Mouse (Mus musculus): ENCODE results near the gene Mn1. TPM values are rescaled to one million over a fixed set of nuclear protein-coding genes. Genes with fewer than 3 reads are reported as not detected.
A peak's percentile ranks its signal among the peaks of the same experiment; 100 is the strongest.

Mn1 gene
- total RNA-seq, 2 experiments from 2014 or later: 15.2 to 20.2 TPM

DNA sequence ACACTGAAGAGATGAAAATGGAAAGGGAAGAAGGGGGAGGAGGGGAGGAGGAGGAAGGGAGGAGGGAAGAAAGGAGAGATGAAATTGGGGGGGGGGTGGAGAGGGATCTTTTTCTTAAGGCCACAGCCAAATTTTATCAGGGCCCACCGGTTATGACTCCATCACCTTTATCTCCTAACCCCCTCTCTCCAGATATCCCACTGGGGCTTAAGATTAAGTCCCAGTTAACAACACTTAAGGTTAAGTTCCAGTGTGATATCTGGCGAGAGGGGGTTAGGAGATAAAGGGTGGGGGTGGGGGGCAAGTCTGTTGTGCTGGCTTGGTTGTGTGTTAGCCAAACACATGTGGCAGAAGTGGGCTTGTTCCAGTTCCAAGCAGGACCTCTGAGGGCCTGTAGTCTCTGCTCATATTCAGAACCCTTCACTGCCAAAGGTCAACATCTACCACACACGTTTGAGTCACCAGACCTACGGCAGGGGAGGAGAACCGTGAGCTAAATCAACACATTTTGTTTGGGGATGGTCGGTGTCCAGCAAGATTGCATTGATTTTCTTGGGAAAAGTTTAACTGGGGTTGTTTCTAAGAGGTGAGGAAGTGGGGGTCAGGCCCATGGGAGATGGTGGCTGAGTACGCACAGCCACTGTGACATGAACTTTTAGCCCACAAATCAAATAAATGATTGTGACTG lies 52.2 kb downstream of the Mn1 start:
- no peak for DNase-seq
- intact Hi-C loops (cut with DNase I): loop anchor here (5.0 kb wide), 1 partner anchor 83 kb away; no protein-coding TSS in a partner anchor

DNA sequence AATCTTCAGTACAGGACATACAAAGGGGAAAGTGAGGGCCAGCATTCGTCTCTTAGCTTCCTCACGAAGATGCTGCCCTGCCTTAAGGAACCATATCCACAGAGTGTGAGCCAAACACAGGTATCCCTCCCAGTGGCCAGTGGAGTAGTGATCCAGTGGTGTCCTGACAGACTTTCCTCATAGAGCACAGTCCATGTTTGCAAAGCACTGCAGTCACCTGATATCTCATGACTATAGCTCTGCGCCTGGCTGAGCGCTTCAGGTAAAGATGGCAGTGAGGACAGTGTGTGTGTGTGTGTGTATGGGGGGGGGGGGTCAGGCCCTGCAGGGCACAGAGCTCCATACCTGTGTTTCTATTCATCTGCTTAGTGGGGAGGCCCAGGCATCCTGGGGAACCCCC lies 53.7 kb downstream of the Mn1 start:
- intact Hi-C loops (cut with DNase I): no loop called here
- DNase-seq: no peak

DNA sequence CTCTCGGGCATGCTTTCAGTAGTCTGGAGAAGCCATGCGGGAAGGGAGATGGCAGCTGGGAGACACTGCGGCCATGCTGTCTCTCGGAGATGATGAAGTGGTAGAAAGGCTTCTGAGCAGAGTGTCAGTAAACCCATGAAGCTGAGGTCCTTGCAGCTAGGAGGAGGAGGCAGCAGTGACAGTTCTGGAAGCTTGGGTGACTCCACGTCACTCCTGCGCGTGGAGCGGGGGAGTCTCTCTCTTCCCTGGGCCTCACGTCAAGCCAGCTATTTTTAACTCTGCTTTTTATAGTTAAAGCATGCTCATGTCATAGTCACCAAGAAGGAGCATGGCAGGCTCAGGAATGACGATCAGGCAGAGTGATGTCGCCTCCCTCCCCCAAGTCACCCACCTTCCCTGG lies 56.3 kb downstream of the Mn1 start:
- intact Hi-C loops (cut with DNase I): loop anchor here (2.0 kb wide), 1 partner anchor 33 kb away; no protein-coding TSS in a partner anchor
- DNase-seq: peak; percentile 24 to 41

DNA sequence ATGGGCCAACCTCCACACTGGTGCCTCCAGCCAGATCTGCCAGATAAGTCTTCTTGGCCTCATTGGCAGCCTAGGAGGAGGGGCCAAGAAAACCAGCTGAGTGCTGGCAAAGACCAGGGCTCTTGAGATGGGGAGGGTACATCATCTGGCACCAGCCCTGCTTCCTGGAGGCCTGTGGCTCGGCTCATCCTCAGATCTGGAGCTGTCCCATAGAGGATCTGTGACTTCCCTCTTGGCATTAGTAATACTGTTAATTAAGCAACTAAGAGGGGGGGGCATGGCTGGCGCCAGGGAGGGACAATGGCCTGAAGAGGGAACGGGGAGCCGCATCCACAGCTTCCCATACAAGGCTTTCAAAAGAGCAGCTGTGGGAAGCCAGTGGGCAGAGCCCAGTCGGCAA lies 58.6 kb downstream of the Mn1 start:
- DNase-seq: no peak
- intact Hi-C loops (cut with DNase I): no loop called here

DNA sequence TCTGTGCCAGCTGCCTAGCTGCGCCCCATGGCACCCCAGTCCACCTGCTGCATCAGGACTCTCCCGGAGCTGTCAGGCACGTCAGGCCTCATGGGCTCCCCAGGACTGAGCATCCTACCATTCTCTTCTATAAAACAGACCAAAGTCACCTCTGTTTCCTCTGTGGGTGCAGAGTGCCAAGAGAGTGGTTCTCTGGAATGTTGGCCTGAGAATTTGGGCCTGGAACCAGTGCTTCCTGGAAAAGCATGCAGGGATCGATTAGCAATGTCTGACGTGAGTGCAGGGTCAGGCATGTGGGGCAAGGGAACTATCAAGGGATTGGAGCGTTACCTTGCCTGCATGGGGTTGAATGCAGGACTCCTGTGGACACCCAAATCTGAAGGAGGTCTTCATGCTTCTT lies 59.0 kb downstream of the Mn1 start:
- intact Hi-C loops (cut with DNase I): no loop called here
- no peak for DNase-seq

DNA sequence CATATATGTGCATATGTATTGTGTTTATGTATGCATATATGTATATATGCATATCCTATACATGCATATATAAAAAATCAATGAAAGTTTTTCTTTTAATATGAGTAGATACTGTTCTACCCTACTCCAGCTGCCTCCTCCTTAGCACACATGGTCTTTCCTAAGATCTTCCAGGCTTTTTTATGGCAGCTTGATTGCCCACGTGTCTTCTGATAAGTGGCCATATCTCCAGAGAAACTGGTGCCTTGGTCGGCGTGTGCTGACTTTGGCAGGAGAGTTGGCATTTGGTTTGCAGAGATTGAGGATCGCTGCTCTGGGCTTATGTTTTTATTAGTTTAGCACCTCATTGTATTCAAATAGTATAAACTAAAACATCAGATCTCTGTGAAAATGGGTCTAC lies 68.7 kb downstream of the Mn1 start:
- DNase-seq: no peak
- intact Hi-C loops (cut with DNase I): no loop called here

DNA sequence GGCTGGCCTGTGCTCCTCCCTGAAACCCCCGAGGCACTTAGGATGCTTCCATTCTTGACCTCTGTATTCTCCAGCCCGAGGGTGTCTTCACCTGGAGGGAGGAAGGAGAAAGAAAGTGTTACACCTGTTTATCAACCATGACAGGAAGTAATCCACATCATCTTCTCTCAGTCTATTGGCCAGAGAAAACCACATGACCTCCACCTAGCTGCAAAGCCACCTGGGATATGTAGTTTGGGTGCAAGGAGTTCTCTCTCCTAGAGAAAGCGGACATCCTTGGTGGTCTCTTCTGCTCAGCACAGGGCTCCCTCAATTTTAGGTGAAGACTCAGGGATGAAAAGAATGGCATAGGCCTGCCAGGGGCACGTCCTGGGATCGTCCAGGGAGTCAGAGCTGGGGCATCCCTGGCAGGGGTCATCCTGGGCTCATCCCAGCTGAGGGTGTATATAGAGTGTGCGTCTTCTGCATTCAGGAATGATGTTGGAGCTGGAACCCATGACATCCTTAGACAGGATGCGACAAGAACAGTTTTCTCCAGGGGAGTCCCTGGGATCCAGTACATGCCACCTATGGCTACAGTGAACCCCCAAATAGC lies 72.0 kb downstream of the Mn1 start:
- intact Hi-C loops (cut with DNase I): no loop called here
- DNase-seq: no peak

DNA sequence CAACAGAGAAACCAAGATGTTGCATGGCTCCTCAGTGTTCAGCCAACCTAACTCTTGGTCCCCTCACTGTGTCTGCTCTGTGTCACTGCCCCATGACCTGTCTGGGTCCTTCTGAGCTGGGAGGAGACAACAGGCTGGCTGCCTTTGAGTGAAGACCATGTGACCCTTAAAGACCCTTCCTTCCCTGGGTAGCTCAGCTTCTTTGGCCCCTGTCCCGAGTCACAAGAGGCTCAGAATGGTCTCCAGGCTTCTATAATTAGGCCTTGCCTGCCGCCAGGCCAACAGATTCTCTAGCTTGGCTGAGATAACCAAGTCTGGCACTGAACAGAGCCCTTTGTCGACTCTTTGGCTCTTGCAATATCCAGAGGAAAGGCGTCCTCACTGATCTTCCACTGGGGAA lies 73.4 kb downstream of the Mn1 start:
- peak; percentile 61 to 72 for DNase-seq
- intact Hi-C loops (cut with DNase I): no loop called here

DNA sequence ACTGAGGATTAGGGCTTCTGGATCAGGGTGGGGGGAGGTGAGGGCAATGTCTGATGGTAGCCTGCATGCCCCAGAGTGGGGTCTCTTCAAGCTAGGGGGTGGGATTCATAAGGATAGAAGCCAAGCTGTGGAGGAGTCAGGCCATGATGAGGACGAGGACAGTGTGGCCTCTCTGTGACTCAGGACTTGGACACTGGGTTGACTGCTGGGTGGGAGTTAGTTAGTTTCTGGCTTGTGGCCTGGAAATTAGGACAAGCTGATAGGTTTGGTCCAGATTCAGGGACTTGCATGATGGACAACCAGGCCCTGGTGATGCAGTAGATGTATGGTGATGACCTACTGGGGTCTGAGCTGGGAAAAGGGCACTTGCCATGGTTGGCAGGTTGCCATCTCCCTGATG lies 74.3 kb downstream of the Mn1 start:
- intact Hi-C loops (cut with DNase I): no loop called here

DNA sequence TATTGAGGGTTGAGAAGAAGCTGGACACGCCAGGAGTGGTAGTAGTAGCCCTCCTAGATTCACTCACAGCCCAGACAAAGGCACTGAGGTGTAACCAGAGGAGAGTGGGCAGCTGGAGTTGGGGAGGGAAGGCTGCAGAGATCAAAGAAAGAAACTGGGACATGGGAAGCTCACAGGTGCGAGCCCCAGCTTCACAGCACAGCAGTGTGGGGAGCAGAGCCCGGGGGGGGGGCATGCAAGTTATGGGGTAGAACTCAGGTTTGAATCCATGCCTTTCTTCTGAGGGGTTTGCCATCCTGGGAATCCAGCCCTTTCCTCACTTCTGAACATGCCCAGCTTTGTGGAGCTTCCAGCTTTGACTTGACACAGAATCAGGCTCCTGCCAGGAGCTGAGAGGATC lies 82.9 kb downstream of the Mn1 start:
- intact Hi-C loops (cut with DNase I): no loop called here
- DNase-seq: no peak

More for the DNA sequence above, 74.3 kb downstream of the Mn1 start:
- DNase-seq: peak in 1 of 2 experiments; percentile 45

DNA sequence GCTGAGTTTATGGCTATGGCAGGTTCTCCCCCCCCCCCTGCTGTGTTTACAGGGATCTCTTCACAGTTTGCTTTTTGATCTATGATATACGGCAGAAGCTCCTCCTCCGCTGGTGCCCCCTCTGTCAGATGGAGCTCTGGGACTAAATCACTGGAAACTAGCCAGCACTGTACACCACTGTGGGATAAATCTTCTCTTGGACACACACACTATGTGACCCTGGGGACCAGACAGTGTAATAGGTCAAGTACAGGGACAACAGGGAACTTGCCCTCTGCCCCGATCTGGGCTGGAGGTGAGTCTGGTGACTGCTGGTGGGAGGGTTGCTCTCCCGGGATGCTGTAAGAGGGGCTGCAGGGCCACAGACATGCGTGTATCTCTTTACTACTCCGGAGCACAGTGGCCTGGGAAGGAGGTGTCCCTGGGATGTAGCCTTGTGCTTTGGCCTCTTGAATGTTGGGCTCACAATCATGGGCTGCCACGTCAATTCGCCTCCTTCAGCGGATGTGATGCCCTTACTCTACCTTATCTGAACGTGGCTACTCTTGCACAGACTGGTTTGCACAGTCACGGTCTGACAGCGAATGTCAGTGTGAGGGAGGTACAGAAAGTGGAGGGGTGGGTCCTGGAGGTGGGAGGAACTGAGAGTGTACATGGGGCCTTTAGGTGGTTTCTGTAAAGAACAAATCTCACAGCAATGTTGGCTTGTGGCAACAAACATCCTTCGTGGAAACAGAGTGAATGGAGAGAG lies 84.7 kb downstream of the Mn1 start:
- no peak for DNase-seq
- intact Hi-C loops (cut with DNase I): no loop called here

DNA sequence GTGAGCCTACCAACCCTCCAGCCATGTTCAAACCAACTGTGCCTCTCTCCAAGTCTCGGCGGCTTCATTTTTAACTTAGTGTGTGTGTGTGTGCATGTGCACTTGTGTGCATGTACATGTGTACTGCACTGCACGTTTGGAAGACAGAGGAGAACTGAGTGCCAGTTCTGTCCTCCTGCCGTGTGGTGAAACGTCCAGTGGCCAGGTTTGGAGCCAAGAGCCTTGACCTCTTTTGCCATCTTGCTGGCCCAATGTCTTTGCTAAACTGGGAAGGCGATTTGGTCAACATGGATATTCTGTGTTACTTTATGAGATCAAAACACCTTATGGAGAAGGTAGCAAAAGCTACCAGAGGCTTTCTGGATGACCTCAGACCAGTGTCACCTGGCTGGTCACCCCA lies 88.1 kb downstream of the Mn1 start:
- no peak for DNase-seq
- intact Hi-C loops (cut with DNase I): no loop called here

DNA sequence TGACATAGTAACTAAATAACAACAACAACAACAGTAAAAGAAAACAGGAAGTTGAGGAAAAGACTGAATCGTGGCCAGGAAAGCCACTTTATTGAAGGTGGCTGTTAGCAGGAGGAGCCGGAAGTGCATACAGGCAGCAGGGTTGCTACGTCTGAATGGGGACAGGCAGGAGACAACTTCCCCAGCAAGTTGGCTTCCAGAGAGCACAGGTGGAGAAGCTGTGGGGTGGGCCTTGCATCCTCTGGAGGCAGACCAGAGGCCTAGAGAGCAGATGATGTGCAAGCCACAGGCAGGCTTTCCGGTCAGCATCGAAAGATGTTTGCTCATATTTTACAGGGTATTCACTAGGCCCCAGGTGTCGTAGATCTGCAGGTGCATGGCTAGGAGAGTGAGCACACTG lies 88.7 kb downstream of the Mn1 start:
- intact Hi-C loops (cut with DNase I): loop anchor here (2.0 kb wide), 1 partner anchor 33 kb away; no protein-coding TSS in a partner anchor
- DNase-seq: no peak

DNA sequence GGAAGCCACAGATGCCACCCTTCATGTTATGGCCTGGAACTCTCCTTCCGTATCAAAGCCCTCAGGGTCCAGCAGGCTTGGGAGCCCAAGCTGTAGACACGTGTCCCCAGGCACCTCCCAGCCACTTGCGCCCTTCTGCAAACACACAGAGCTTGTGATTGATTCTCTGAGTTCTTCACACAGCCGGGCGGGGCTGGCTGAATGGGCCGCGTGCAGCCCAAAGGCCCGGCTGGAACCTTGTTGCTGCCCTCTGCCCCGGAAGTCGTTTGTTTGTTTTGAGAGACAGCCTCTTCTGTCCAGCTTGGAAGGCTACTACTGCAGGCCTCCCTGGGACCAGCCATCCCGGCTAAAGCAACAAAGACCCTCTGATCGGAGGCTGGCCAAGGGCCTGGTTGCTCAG lies 89.2 kb downstream of the Mn1 start:
- intact Hi-C loops (cut with DNase I): loop anchor here (2.0 kb wide), 1 partner anchor 34 kb away; no protein-coding TSS in a partner anchor
- no peak for DNase-seq

Other genes with a start within 250 kb of the Mn1 start
- 10 to 100 TPM; 41.7 to 45.3 TPM for gene Pitpnb, start 86.6 kb upstream of the Mn1 start, total RNA-seq (2021)

Measured in heart, postnatal 36 days (tissue).